Mouse (Mus musculus) heart, adult 2 months (tissue): ENCODE data around the gene Ccdc130.

Experiments
- CTCF ChIP-seq: fragments of 200-600 bp; IDR thresholded peaks from 2 replicates; pipeline ENCODE4 v1.8.1; 2022; ENCODE audit warnings: antibody characterized with exemption, mild to moderate bottlenecking, moderate library complexity
- EP300 ChIP-seq: fragments of 200-500 bp; IDR thresholded peaks from 2 replicates; pipeline ENCODE4 v1.6.1; 2011; ENCODE audit warnings: low read depth, low read length, control low read depth; ENCODE audit not compliant: insufficient read depth
- POLR2A ChIP-seq: fragments of 200-500 bp; IDR thresholded peaks from 2 replicates; pipeline ENCODE4 v1.6.1; 2011; ENCODE audit warnings: mild to moderate bottlenecking, low read depth, low read length, control low read depth; ENCODE audit not compliant: insufficient read depth

DNA sequence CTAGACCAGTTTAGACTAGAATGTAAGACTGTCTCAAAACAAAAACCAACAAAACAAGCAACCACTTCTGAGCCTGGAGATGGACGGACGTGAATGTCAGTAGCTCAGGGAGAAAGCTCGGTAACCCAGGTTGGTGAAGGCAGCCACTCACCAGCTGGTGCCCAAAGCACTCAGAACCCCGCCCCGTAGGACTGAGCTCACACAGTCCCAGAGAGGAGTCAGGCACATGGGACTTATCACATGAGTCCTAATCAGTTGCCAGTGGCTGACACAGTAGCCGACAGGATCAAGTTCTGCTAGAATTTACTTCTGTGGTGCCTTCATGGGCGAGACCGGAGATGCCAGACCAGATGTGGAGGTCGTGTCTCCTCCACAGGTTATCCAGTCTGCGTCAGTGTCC lies 10.6 kb upstream of the Ccdc130 start:
- TF ChIP-seq POLR2A (no peak), CTCF (no peak), EP300 (no peak)
